Mouse (Mus musculus): ENCODE measurements around the gene Nkg7. TPM values are rescaled to one million over a fixed set of nuclear protein-coding genes. Genes with fewer than 3 reads are reported as not detected.
"Not testable (repeated sequence)": the region's sequence is repeated elsewhere in the genome, so short reads cannot be mapped to it uniquely, and the experiment has no call there.

The Nkg7 gene
- total RNA-seq (2015), result 1,033 and 1,153 TPM in 2 replicates
- 382 and 449 TPM in 2 replicates for total RNA-seq (2017)

- ATAC-seq (replicated peaks; ENCODE audit: poor library complexity), result peak; percentile 65
Measured at GRCm38 (mm10) chr7:43436341-43437255, at the start of gene Nkg7. Gene Nkg7, plus strand, starts transcription at chr7:43437073.

GRCm38 (mm10) chr7:43392349-43393121 is 44.3 kb upstream of the Nkg7 start:
- ATAC-seq (replicated peaks; ENCODE audit: poor library complexity), result peak; percentile 85

- no peak for ATAC-seq (replicated peaks; ENCODE audit: poor library complexity)
Measured at GRCm38 (mm10) chr7:43399501-43399900, 37.4 kb upstream of the Nkg7 start.

- ATAC-seq (replicated peaks; ENCODE audit: poor library complexity), result peak; percentile 68
Measured at GRCm38 (mm10) chr7:43402718-43403117, 34.2 kb upstream of the Nkg7 start.

GRCm38 (mm10) chr7:43407573-43407972 is 29.3 kb upstream of the Nkg7 start:
- no peak for ATAC-seq (replicated peaks; ENCODE audit: poor library complexity)

- peak; percentile 83 for ATAC-seq (replicated peaks; ENCODE audit: poor library complexity)
Measured at GRCm38 (mm10) chr7:43408131-43408553, 28.7 kb upstream of the Nkg7 start, which contains the start of gene Siglecg. Gene Siglecg, plus strand, starts transcription at chr7:43408204.

- ATAC-seq (replicated peaks; ENCODE audit: poor library complexity), result no peak
Measured at GRCm38 (mm10) chr7:43409084-43409483, 27.8 kb upstream of the Nkg7 start.

- not testable (repeated sequence) for ATAC-seq (replicated peaks; ENCODE audit: poor library complexity)
Measured at GRCm38 (mm10) chr7:43411724-43412123, 25.1 kb upstream of the Nkg7 start.

GRCm38 (mm10) chr7:43417298-43417697 is 19.6 kb upstream of the Nkg7 start:
- ATAC-seq (replicated peaks; ENCODE audit: poor library complexity), result no peak

- ATAC-seq (replicated peaks; ENCODE audit: poor library complexity), result peak; percentile 97
Measured at GRCm38 (mm10) chr7:43422995-43423617, 13.8 kb upstream of the Nkg7 start.

- ATAC-seq (replicated peaks; ENCODE audit: poor library complexity), result no peak
Measured at GRCm38 (mm10) chr7:43423991-43424625, 12.8 kb upstream of the Nkg7 start.

- no peak for ATAC-seq (replicated peaks; ENCODE audit: poor library complexity)
Measured at GRCm38 (mm10) chr7:43427406-43427805, 9.5 kb upstream of the Nkg7 start, which contains the start of gene Lim2. Gene Lim2, plus strand, starts transcription at chr7:43427670.

GRCm38 (mm10) chr7:43429500-43429899 is 7.4 kb upstream of the Nkg7 start:
- ATAC-seq (replicated peaks; ENCODE audit: poor library complexity), result no peak

GRCm38 (mm10) chr7:43432891-43433290 is 4.0 kb upstream of the Nkg7 start:
- no peak for ATAC-seq (replicated peaks; ENCODE audit: poor library complexity)

- ATAC-seq (replicated peaks; ENCODE audit: poor library complexity), result no peak
Measured at GRCm38 (mm10) chr7:43434676-43435075, 2.2 kb upstream of the Nkg7 start.

- ATAC-seq (replicated peaks; ENCODE audit: poor library complexity), result peak; percentile 7; the same call in 1 of the 2 replicates
Measured at GRCm38 (mm10) chr7:43438611-43439010, 1.7 kb downstream of the Nkg7 start.

GRCm38 (mm10) chr7:43440482-43440881 is 3.6 kb downstream of the Nkg7 start, which contains the start of gene Cldnd2:
Gene Cldnd2, plus strand, starts transcription at chr7:43440782.
- ATAC-seq (replicated peaks; ENCODE audit: poor library complexity), result no peak

GRCm38 (mm10) chr7:43441071-43441470 is 4.2 kb downstream of the Nkg7 start:
- ATAC-seq (replicated peaks; ENCODE audit: poor library complexity), result no peak

GRCm38 (mm10) chr7:43442684-43443083 is 5.8 kb downstream of the Nkg7 start:
- no peak for ATAC-seq (replicated peaks; ENCODE audit: poor library complexity)

- peak; percentile 67 for ATAC-seq (replicated peaks; ENCODE audit: poor library complexity)
Measured at GRCm38 (mm10) chr7:43443126-43443916, 6.4 kb downstream of the Nkg7 start.
